Mouse (Mus musculus): ENCODE data around the gene Fam208b. TPM values are rescaled to one million over a fixed set of nuclear protein-coding genes. Genes with fewer than 3 reads are reported as not detected.
A peak's percentile ranks its signal among the peaks of the same experiment; 100 is the strongest.

The Fam208b gene
- polyA plus RNA-seq, 1 experiment from 2014 or later = 13.8 TPM

DNA sequence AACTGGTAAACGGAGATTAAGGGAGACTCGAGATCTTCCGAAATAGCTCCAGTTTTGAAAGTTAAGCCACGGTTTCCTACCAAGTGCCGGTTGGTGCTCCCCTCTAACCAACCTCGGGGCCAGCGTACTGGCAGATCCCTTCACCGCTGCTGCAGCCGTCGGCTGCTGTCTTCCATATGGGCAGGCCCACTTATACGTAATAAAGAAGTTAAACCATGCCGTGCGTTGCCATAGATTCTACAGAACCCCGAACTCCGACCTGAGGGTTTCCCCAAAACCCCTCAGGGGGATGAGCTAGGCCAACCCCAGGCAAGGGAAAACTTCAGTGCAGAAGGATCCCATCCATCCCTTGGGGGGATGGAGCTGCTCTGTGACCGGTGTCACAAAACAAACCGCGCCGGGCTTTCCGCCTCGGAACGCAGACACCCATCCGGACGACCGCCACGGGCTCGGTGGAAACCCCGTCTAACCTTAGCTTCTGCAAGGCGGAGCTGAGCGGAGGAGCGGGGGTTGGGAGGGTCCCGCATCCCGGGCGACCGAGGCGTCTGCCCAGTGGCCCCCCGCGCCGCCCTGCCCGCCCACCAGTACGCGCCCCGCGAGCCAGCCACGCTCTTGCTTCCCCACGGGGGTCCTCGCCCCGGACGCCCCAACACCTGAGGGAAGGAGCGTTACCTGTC is 652 bp downstream of the Fam208b start:
- H3K9me3 ChIP-seq (ENCODE audit: control insufficient read depth, low read length) = peaks cover 3% of the 10 kb centered on the region; the same call in 1 of the 2 replicates
- H3K27me3 ChIP-seq (replicated peaks; ENCODE audit: control insufficient read depth, insufficient read depth, low read length) = no peaks in the 10 kb centered on the region
- no peaks in the 10 kb centered on the region for H3K36me3 ChIP-seq (ENCODE audit: control insufficient read depth, insufficient read depth, low read length)
- peak; percentile 84 for DNase-seq (ENCODE audit: low spot score)
- WGBS = under 1% methylated on average over 44 of the region's 50 CpGs
- H3K4me3 ChIP-seq (ENCODE audit: low read depth, low read length) = peak overlapping the region; percentile 93
- peak overlapping the region; percentile 82 for H3K9ac ChIP-seq (ENCODE audit: low read length)
- peak overlapping the region; percentile 66 for H3K4me2 ChIP-seq (ENCODE audit: low read length)
- ATAC-seq (replicated peaks; ENCODE audit: low FRiP score, low TSS enrichment, low read depth) = peak; percentile 56
- peak overlapping the region; percentile 95 for H3K27ac ChIP-seq (ENCODE audit: low read depth)
- H3K4me1 ChIP-seq (replicated peaks; ENCODE audit: control insufficient read depth, insufficient read depth, low read length) = no peaks in the 10 kb centered on the region

DNA sequence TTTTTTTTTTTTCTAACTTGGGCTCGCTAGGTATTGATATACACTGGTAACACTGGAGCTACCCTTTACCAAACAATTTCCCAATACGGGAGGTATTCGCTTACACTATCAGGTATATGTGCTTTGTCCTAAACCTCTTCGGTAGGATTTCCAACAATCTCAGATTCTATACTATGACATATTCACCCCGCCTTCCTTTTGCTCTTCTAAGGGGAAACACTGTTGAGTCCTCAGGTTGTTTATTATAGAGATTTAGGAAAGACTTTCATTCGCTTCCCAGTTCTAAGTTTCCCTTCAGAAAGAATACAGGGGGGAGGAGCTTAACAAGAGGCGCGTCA is 1.2 kb downstream of the Fam208b start:
- Histone ChIP-seq H3K27ac (ENCODE audit: low read depth) (no peak overlapping the region), H3K4me3 (ENCODE audit: low read depth, low read length) (peak overlapping the region; percentile 93), H3K27me3 (replicated peaks; ENCODE audit: control insufficient read depth, insufficient read depth, low read length) (no peaks in the 10 kb centered on the region), H3K9ac (ENCODE audit: low read length) (peak overlapping the region; percentile 82), H3K9me3 (ENCODE audit: control insufficient read depth, low read length) (peaks cover 3% of the 10 kb centered on the region; the same call in 1 of the 2 replicates), H3K4me2 (ENCODE audit: low read length) (peak overlapping the region; percentile 66), H3K4me1 (replicated peaks; ENCODE audit: control insufficient read depth, insufficient read depth, low read length) (no peaks in the 10 kb centered on the region), H3K36me3 (ENCODE audit: control insufficient read depth, insufficient read depth, low read length) (no peaks in the 10 kb centered on the region)
- 16% methylated on average over 8 of the region's 8 CpGs for WGBS
- DNase-seq (ENCODE audit: low spot score) (no peak), ATAC-seq (replicated peaks; ENCODE audit: low FRiP score, low TSS enrichment, low read depth) (no peak)

DNA sequence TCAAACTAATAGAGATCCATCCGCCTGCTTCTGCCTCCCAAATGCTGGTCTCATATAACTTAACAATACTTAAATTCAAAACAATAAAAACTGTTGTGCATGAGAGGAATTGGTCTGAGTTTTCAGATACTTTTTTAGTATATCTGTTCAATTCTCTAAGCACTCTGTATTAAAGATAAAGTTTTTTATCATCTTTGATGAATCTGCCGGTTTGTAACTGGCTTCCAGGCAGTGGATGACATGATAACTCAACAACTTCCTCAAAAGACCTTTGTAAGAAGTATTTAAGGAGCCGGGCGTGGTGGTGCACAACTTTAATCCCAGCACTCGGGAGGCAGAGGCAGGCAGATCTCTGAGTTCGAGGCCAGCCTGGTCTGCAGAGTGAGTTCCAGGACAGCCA is 14.7 kb downstream of the Fam208b start:
- DNase-seq (ENCODE audit: low spot score) (no peak), ATAC-seq (replicated peaks; ENCODE audit: low FRiP score, low TSS enrichment, low read depth) (no peak)
- WGBS = 93% methylated on average over 6 of the region's 6 CpGs
- Histone ChIP-seq H3K4me1 (replicated peaks; ENCODE audit: control insufficient read depth, insufficient read depth, low read length) (no peaks in the 10 kb centered on the region), H3K9ac (ENCODE audit: low read length) (no peak overlapping the region), H3K36me3 (ENCODE audit: control insufficient read depth, insufficient read depth, low read length) (peaks cover 58% of the 10 kb centered on the region), H3K9me3 (ENCODE audit: control insufficient read depth, low read length) (no peaks in the 10 kb centered on the region), H3K4me2 (ENCODE audit: low read length) (no peak overlapping the region), H3K27me3 (replicated peaks; ENCODE audit: control insufficient read depth, insufficient read depth, low read length) (no peaks in the 10 kb centered on the region), H3K27ac (ENCODE audit: low read depth) (no peak overlapping the region), H3K4me3 (ENCODE audit: low read depth, low read length) (no peak overlapping the region)

GRCm38 (mm10) chr13:3594311-3594710 is 16.6 kb downstream of the Fam208b start:
- WGBS = 85% methylated on average over 1 of the region's 1 CpGs
- H3K4me2 ChIP-seq (ENCODE audit: low read length) = no peak overlapping the region
- no peaks in the 10 kb centered on the region for H3K4me1 ChIP-seq (replicated peaks; ENCODE audit: control insufficient read depth, insufficient read depth, low read length)
- DNase-seq (ENCODE audit: low spot score) (no peak), ATAC-seq (replicated peaks; ENCODE audit: low FRiP score, low TSS enrichment, low read depth) (no peak)
- no peaks in the 10 kb centered on the region for H3K9me3 ChIP-seq (ENCODE audit: control insufficient read depth, low read length)
- no peaks in the 10 kb centered on the region for H3K27me3 ChIP-seq (replicated peaks; ENCODE audit: control insufficient read depth, insufficient read depth, low read length)
- H3K36me3 ChIP-seq (ENCODE audit: control insufficient read depth, insufficient read depth, low read length) = peaks cover 66% of the 10 kb centered on the region
- no peak overlapping the region for H3K4me3 ChIP-seq (ENCODE audit: low read depth, low read length)
- no peak overlapping the region for H3K9ac ChIP-seq (ENCODE audit: low read length)
- H3K27ac ChIP-seq (ENCODE audit: low read depth) = no peak overlapping the region

- Histone ChIP-seq H3K27ac (ENCODE audit: low read depth) (no peak overlapping the region), H3K27me3 (replicated peaks; ENCODE audit: control insufficient read depth, insufficient read depth, low read length) (no peaks in the 10 kb centered on the region), H3K4me2 (ENCODE audit: low read length) (no peak overlapping the region), H3K9ac (ENCODE audit: low read length) (no peak overlapping the region), H3K4me3 (ENCODE audit: low read depth, low read length) (no peak overlapping the region), H3K4me1 (replicated peaks; ENCODE audit: control insufficient read depth, insufficient read depth, low read length) (no peaks in the 10 kb centered on the region), H3K9me3 (ENCODE audit: control insufficient read depth, low read length) (no peaks in the 10 kb centered on the region), H3K36me3 (ENCODE audit: control insufficient read depth, insufficient read depth, low read length) (peaks cover 69% of the 10 kb centered on the region)
- ATAC-seq (replicated peaks; ENCODE audit: low FRiP score, low TSS enrichment, low read depth) (no peak), DNase-seq (ENCODE audit: low spot score) (no peak)
- 88% methylated on average over 3 of the region's 3 CpGs for WGBS
These were observed 20.1 kb downstream of the Fam208b start for GRCm38 (mm10) chr13:3590789-3591188.

GRCm38 (mm10) chr13:3563953-3564352 is 47.0 kb downstream of the Fam208b start:
- no peak for ATAC-seq (replicated peaks; ENCODE audit: low FRiP score, low TSS enrichment, low read depth)
- 76% methylated on average over 2 of the region's 2 CpGs for WGBS
- Histone ChIP-seq H3K27me3 (replicated peaks; ENCODE audit: control insufficient read depth, insufficient read depth, low read length) (no peaks in the 10 kb centered on the region), H3K36me3 (ENCODE audit: control insufficient read depth, insufficient read depth, low read length) (peaks cover 91% of the 10 kb centered on the region), H3K9me3 (ENCODE audit: control insufficient read depth, low read length) (no peaks in the 10 kb centered on the region), H3K4me2 (ENCODE audit: low read length) (no peak overlapping the region), H3K4me1 (replicated peaks; ENCODE audit: control insufficient read depth, insufficient read depth, low read length) (no peaks in the 10 kb centered on the region), H3K4me3 (ENCODE audit: low read depth, low read length) (no peak overlapping the region), H3K27ac (ENCODE audit: low read depth) (no peak overlapping the region), H3K9ac (ENCODE audit: low read length) (no peak overlapping the region)
- no peak for DNase-seq (ENCODE audit: low spot score)

GRCm38 (mm10) chr13:3563130-3563529 is 47.8 kb downstream of the Fam208b start:
- Histone ChIP-seq H3K4me2 (ENCODE audit: low read length) (no peak overlapping the region), H3K27me3 (replicated peaks; ENCODE audit: control insufficient read depth, insufficient read depth, low read length) (no peaks in the 10 kb centered on the region), H3K27ac (ENCODE audit: low read depth) (no peak overlapping the region), H3K9me3 (ENCODE audit: control insufficient read depth, low read length) (no peaks in the 10 kb centered on the region), H3K9ac (ENCODE audit: low read length) (no peak overlapping the region), H3K4me3 (ENCODE audit: low read depth, low read length) (no peak overlapping the region), H3K36me3 (ENCODE audit: control insufficient read depth, insufficient read depth, low read length) (peaks cover 91% of the 10 kb centered on the region), H3K4me1 (replicated peaks; ENCODE audit: control insufficient read depth, insufficient read depth, low read length) (no peaks in the 10 kb centered on the region)
- WGBS = 100% methylated on average over 1 of the region's 1 CpGs
- peak; percentile 24 for ATAC-seq (replicated peaks; ENCODE audit: low FRiP score, low TSS enrichment, low read depth)
- DNase-seq (ENCODE audit: low spot score) = no peak

DNA sequence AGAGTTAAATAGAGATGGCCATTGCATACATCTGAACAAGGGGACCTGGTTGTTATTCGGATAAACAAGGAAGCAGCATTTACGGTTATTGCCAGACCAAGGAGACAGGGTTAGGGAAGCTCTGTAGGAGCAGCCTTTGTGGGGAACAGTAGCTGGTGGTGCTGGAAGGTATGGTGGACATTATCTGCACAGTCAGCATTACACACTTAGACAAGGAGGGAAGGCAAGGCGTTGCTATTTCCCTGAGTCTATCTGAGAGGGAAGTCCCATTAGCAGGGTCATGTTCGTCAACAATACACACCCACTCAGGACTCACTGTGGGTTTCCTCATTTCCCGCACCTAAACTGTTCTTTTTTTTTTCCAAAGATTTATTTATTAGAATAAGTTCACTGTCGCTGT is 63.1 kb downstream of the Fam208b start:
- no peaks in the 10 kb centered on the region for H3K27me3 ChIP-seq (replicated peaks; ENCODE audit: control insufficient read depth, insufficient read depth, low read length)
- no peak overlapping the region for H3K9ac ChIP-seq (ENCODE audit: low read length)
- WGBS = 89% methylated on average over 6 of the region's 6 CpGs
- no peak for ATAC-seq (replicated peaks; ENCODE audit: low FRiP score, low TSS enrichment, low read depth)
- no peak overlapping the region for H3K4me2 ChIP-seq (ENCODE audit: low read length)
- no peaks in the 10 kb centered on the region for H3K9me3 ChIP-seq (ENCODE audit: control insufficient read depth, low read length)
- no peak for DNase-seq (ENCODE audit: low spot score)
- H3K4me3 ChIP-seq (ENCODE audit: low read depth, low read length) = no peak overlapping the region
- H3K27ac ChIP-seq (ENCODE audit: low read depth) = no peak overlapping the region
- peaks cover 49% of the 10 kb centered on the region for H3K36me3 ChIP-seq (ENCODE audit: control insufficient read depth, insufficient read depth, low read length)
- H3K4me1 ChIP-seq (replicated peaks; ENCODE audit: control insufficient read depth, insufficient read depth, low read length) = peaks cover 3% of the 10 kb centered on the region; the same call in 1 of the 2 replicates

DNA sequence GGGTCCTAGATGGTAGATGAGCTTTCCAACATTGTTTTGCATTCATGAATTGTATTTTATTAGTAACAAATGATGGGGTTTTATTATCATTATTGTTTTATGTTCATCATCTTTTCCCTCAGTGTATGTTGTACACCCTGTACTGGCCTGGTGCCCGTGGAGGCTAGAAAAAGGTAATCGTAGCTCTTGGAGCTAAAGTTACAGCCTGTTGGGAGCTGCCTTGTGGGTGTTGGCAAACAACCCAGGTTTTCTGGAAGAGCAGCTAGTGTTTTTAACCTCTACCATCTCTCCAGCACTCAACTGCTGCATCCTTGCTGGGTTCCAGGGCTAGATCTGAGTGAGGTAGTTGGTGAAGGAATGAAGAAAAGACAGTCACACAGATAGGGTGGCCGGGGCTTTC is 63.5 kb downstream of the Fam208b start:
- no peak overlapping the region for H3K4me2 ChIP-seq (ENCODE audit: low read length)
- DNase-seq (ENCODE audit: low spot score) (no peak), ATAC-seq (replicated peaks; ENCODE audit: low FRiP score, low TSS enrichment, low read depth) (no peak)
- no peaks in the 10 kb centered on the region for H3K27me3 ChIP-seq (replicated peaks; ENCODE audit: control insufficient read depth, insufficient read depth, low read length)
- no peaks in the 10 kb centered on the region for H3K9me3 ChIP-seq (ENCODE audit: control insufficient read depth, low read length)
- H3K36me3 ChIP-seq (ENCODE audit: control insufficient read depth, insufficient read depth, low read length) = peaks cover 46% of the 10 kb centered on the region
- no peak overlapping the region for H3K27ac ChIP-seq (ENCODE audit: low read depth)
- H3K4me3 ChIP-seq (ENCODE audit: low read depth, low read length) = no peak overlapping the region
- WGBS = 94% methylated on average over 3 of the region's 3 CpGs
- H3K4me1 ChIP-seq (replicated peaks; ENCODE audit: control insufficient read depth, insufficient read depth, low read length) = peaks cover 3% of the 10 kb centered on the region; the same call in 1 of the 2 replicates
- H3K9ac ChIP-seq (ENCODE audit: low read length) = no peak overlapping the region

Measured in intestine, embryonic 14.5 days (tissue).